Mouse (Mus musculus): Measurements from ENCODE around the gene Akap12. TPM values are rescaled to one million over a fixed set of nuclear protein-coding genes. Genes with fewer than 3 reads are reported as not detected.

Akap12 gene
- polyA plus RNA-seq, 1 experiment from 2014 or later, result 71.4 TPM

- Histone ChIP-seq H3K9ac (ENCODE audit: low read length) (no peak overlapping the region), H3K4me2 (ENCODE audit: low read depth, low read length) (no peak overlapping the region), H3K4me3 (replicated peaks; ENCODE audit: low read length) (no peak overlapping the region), H3K36me3 (ENCODE audit: control insufficient read depth, insufficient read depth, low read length) (no peaks in the 10 kb centered on the region; the same call in 1 of the 2 replicates), H3K4me1 (ENCODE audit: control insufficient read depth, insufficient read depth, low read length) (peaks cover 9% of the 10 kb centered on the region), H3K27me3 (ENCODE audit: control insufficient read depth, insufficient read depth, low read length) (no peaks in the 10 kb centered on the region), H3K27ac (ENCODE audit: low read length) (no peak overlapping the region), H3K9me3 (replicated peaks; ENCODE audit: control insufficient read depth, low read length) (no peaks in the 10 kb centered on the region)
- no peak for ATAC-seq (ENCODE audit: insufficient read depth, low FRiP score)
- WGBS, result 88% methylated on average over 10 of the region's 10 CpGs
Measured at GRCm38 (mm10) chr10:4275572-4275971, 9.4 kb downstream of the Akap12 start.

DNA sequence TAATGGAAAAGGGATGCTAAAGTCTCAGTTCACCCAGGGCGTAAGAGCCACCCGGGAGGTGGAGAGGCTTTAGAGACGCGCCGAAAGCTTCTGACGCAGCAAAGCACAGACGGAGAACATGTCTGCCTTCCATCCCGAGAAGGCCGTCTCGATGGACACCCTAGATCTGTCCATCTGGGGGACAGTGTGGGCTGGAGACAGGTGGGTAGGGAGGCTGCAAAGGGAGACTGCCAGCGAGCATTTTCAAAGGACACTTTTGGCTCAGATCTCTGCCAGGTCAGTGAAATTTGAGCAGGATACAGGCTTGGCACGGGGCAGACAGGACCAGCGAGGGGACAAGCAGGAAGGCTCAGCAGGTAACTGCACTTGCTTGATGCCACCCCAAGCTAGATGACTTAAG is 9.9 kb downstream of the Akap12 start:
- no peak for ATAC-seq (ENCODE audit: insufficient read depth, low FRiP score)
- 91% methylated on average over 13 of the region's 13 CpGs for WGBS
- Histone ChIP-seq H3K4me2 (ENCODE audit: low read depth, low read length) (no peak overlapping the region), H3K4me1 (ENCODE audit: control insufficient read depth, insufficient read depth, low read length) (peaks cover 9% of the 10 kb centered on the region), H3K27ac (ENCODE audit: low read length) (no peak overlapping the region), H3K9me3 (replicated peaks; ENCODE audit: control insufficient read depth, low read length) (no peaks in the 10 kb centered on the region), H3K9ac (ENCODE audit: low read length) (no peak overlapping the region), H3K27me3 (ENCODE audit: control insufficient read depth, insufficient read depth, low read length) (no peaks in the 10 kb centered on the region), H3K36me3 (ENCODE audit: control insufficient read depth, insufficient read depth, low read length) (no peaks in the 10 kb centered on the region), H3K4me3 (replicated peaks; ENCODE audit: low read length) (no peak overlapping the region)

DNA sequence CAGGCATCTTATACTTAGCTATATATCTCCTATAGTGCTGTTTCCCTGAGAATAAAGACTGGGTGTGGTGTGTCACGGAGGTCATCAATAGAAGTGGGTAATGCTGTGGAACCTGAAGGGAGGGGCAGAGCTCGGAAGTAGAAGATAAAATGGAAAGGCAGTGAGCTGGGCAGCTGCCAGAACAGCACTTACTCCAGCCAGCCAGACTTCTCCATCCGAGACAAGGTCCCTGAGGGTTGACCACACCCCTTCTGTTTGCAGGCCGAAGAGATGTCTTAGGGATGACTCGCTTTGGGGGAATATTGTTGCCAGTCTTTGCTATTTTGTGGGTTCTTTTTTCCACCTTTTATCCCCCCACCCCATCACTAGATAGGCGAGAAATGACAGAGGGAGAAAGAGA is 11.9 kb downstream of the Akap12 start:
- Histone ChIP-seq H3K9me3 (replicated peaks; ENCODE audit: control insufficient read depth, low read length) (no peaks in the 10 kb centered on the region), H3K4me2 (ENCODE audit: low read depth, low read length) (no peak overlapping the region), H3K27me3 (ENCODE audit: control insufficient read depth, insufficient read depth, low read length) (no peaks in the 10 kb centered on the region), H3K4me1 (ENCODE audit: control insufficient read depth, insufficient read depth, low read length) (peaks cover 9% of the 10 kb centered on the region), H3K36me3 (ENCODE audit: control insufficient read depth, insufficient read depth, low read length) (no peaks in the 10 kb centered on the region), H3K4me3 (replicated peaks; ENCODE audit: low read length) (no peak overlapping the region), H3K27ac (ENCODE audit: low read length) (no peak overlapping the region), H3K9ac (ENCODE audit: low read length) (no peak overlapping the region)
- 33% methylated on average over 6 of the region's 6 CpGs for WGBS
- ATAC-seq (ENCODE audit: insufficient read depth, low FRiP score), result peak; percentile 40; the same call in 1 of the 2 replicates

DNA sequence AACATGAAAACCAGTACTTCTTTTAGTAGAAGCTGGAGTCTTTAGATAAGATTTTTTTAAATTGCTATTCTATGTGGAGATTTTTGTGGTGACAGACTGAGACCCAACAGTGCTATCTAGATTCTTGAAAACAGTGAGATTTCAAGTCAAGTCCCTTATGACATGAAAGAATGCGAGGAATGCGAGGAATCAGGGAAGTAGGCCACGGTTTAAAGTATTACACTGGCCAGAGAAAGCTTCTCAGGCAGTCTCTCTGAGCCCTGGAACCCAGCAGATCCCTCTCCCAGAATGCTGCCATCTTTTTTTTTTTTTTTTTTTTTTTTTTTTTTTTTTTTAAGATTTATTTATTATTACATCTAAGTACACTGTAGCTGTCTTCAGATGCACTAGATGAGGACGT is 16.2 kb downstream of the Akap12 start:
- no peak for ATAC-seq (ENCODE audit: insufficient read depth, low FRiP score)
- H3K36me3 ChIP-seq (ENCODE audit: control insufficient read depth, insufficient read depth, low read length), result no peaks in the 10 kb centered on the region
- no peaks in the 10 kb centered on the region for H3K27me3 ChIP-seq (ENCODE audit: control insufficient read depth, insufficient read depth, low read length)
- no peaks in the 10 kb centered on the region for H3K9me3 ChIP-seq (replicated peaks; ENCODE audit: control insufficient read depth, low read length)
- no peak overlapping the region for H3K4me2 ChIP-seq (ENCODE audit: low read depth, low read length)
- no peak overlapping the region for H3K4me3 ChIP-seq (replicated peaks; ENCODE audit: low read length)
- WGBS, result 41% methylated on average over 4 of the region's 4 CpGs
- no peak overlapping the region for H3K27ac ChIP-seq (ENCODE audit: low read length)
- no peak overlapping the region for H3K9ac ChIP-seq (ENCODE audit: low read length)
- peaks cover 19% of the 10 kb centered on the region for H3K4me1 ChIP-seq (ENCODE audit: control insufficient read depth, insufficient read depth, low read length)

- ATAC-seq (ENCODE audit: insufficient read depth, low FRiP score), result no peak
- Histone ChIP-seq H3K27ac (ENCODE audit: low read length) (peak overlapping the region; percentile 79; the same call in 1 of the 2 replicates), H3K9me3 (replicated peaks; ENCODE audit: control insufficient read depth, low read length) (no peaks in the 10 kb centered on the region), H3K4me3 (replicated peaks; ENCODE audit: low read length) (no peak overlapping the region), H3K9ac (ENCODE audit: low read length) (no peak overlapping the region), H3K36me3 (ENCODE audit: control insufficient read depth, insufficient read depth, low read length) (no peaks in the 10 kb centered on the region), H3K4me1 (ENCODE audit: control insufficient read depth, insufficient read depth, low read length) (peaks cover 16% of the 10 kb centered on the region), H3K4me2 (ENCODE audit: low read depth, low read length) (no peak overlapping the region), H3K27me3 (ENCODE audit: control insufficient read depth, insufficient read depth, low read length) (no peaks in the 10 kb centered on the region)
- WGBS, result 72% methylated on average over 1 of the region's 1 CpGs
Measured at GRCm38 (mm10) chr10:4284781-4285180, 18.6 kb downstream of the Akap12 start.

- H3K4me3 ChIP-seq (replicated peaks; ENCODE audit: low read length), result no peak overlapping the region
- 31% methylated on average over 8 of the region's 8 CpGs for WGBS
- no peaks in the 10 kb centered on the region for H3K27me3 ChIP-seq (ENCODE audit: control insufficient read depth, insufficient read depth, low read length)
- H3K9me3 ChIP-seq (replicated peaks; ENCODE audit: control insufficient read depth, low read length), result no peaks in the 10 kb centered on the region
- 0 out of 2 replicates have a peak overlapping the region, but pooled peaks have one; percentile 9 for H3K4me2 ChIP-seq (ENCODE audit: low read depth, low read length)
- no peak for ATAC-seq (ENCODE audit: insufficient read depth, low FRiP score)
- peaks cover 22% of the 10 kb centered on the region for H3K4me1 ChIP-seq (ENCODE audit: control insufficient read depth, insufficient read depth, low read length)
- no peaks in the 10 kb centered on the region for H3K36me3 ChIP-seq (ENCODE audit: control insufficient read depth, insufficient read depth, low read length)
- H3K9ac ChIP-seq (ENCODE audit: low read length), result no peak overlapping the region
- peak overlapping the region; percentile 79 for H3K27ac ChIP-seq (ENCODE audit: low read length)
Measured at GRCm38 (mm10) chr10:4285752-4286151, 19.6 kb downstream of the Akap12 start.

DNA sequence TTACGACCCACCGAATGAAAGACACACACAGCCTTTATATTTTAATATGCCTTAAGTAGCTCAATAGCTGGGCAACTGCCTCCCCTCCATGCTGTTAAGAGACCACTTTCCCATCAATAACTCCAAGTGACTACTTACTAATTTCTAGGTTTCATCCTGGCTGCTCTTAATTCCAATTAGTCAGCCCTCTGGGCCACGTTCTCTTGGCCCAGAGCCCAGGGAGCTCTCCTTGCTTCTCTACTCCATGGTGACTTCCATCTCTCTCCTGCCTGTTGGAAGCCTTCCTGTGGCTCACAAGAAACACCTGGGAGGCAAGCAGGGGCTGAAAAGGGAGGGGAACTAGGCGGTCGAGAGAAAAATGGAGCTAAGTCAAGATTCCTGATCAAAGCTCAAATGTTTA is 23.0 kb downstream of the Akap12 start:
- no peak for ATAC-seq (ENCODE audit: insufficient read depth, low FRiP score)
- Histone ChIP-seq H3K27ac (ENCODE audit: low read length) (no peak overlapping the region), H3K9me3 (replicated peaks; ENCODE audit: control insufficient read depth, low read length) (no peaks in the 10 kb centered on the region), H3K4me2 (ENCODE audit: low read depth, low read length) (no peak overlapping the region), H3K27me3 (ENCODE audit: control insufficient read depth, insufficient read depth, low read length) (no peaks in the 10 kb centered on the region), H3K9ac (ENCODE audit: low read length) (no peak overlapping the region), H3K36me3 (ENCODE audit: control insufficient read depth, insufficient read depth, low read length) (no peaks in the 10 kb centered on the region), H3K4me3 (replicated peaks; ENCODE audit: low read length) (no peak overlapping the region), H3K4me1 (ENCODE audit: control insufficient read depth, insufficient read depth, low read length) (peaks cover 29% of the 10 kb centered on the region)
- WGBS, result 42% methylated on average over 5 of the region's 5 CpGs

- Histone ChIP-seq H3K36me3 (ENCODE audit: control insufficient read depth, insufficient read depth, low read length) (no peaks in the 10 kb centered on the region), H3K4me1 (ENCODE audit: control insufficient read depth, insufficient read depth, low read length) (peaks cover 29% of the 10 kb centered on the region), H3K9ac (ENCODE audit: low read length) (no peak overlapping the region), H3K4me2 (ENCODE audit: low read depth, low read length) (no peak overlapping the region), H3K27ac (ENCODE audit: low read length) (no peak overlapping the region), H3K4me3 (replicated peaks; ENCODE audit: low read length) (no peak overlapping the region), H3K27me3 (ENCODE audit: control insufficient read depth, insufficient read depth, low read length) (no peaks in the 10 kb centered on the region), H3K9me3 (replicated peaks; ENCODE audit: control insufficient read depth, low read length) (no peaks in the 10 kb centered on the region)
- 30% methylated on average over 3 of the region's 3 CpGs for WGBS
- ATAC-seq (ENCODE audit: insufficient read depth, low FRiP score), result no peak
Measured at GRCm38 (mm10) chr10:4289636-4290035, 23.5 kb downstream of the Akap12 start.

DNA sequence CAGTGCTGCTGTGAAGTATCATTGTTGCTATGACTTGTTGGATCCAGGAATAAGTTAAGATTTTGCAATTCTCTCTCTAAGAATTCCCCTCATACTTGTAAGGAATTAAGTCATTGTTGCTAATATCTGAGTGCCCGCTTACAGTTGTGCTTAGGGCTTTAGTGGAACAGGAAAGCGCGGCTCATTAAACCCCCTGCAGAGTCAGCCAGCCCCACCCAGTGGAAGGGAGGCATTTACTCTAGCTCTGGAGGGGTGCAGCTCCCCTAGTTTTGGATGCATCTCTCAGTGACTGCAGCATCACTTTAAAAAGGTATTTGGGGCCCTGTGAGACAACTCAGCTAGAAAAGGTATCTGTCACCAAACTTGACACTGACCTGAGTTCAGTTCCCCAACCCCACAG is 24.0 kb downstream of the Akap12 start:
- 39% methylated on average over 3 of the region's 3 CpGs for WGBS
- H3K4me1 ChIP-seq (ENCODE audit: control insufficient read depth, insufficient read depth, low read length), result peaks cover 29% of the 10 kb centered on the region
- no peaks in the 10 kb centered on the region for H3K9me3 ChIP-seq (replicated peaks; ENCODE audit: control insufficient read depth, low read length)
- no peaks in the 10 kb centered on the region for H3K27me3 ChIP-seq (ENCODE audit: control insufficient read depth, insufficient read depth, low read length)
- H3K27ac ChIP-seq (ENCODE audit: low read length), result no peak overlapping the region
- no peak for ATAC-seq (ENCODE audit: insufficient read depth, low FRiP score)
- no peak overlapping the region for H3K9ac ChIP-seq (ENCODE audit: low read length)
- no peak overlapping the region for H3K4me3 ChIP-seq (replicated peaks; ENCODE audit: low read length)
- no peak overlapping the region for H3K4me2 ChIP-seq (ENCODE audit: low read depth, low read length)
- no peaks in the 10 kb centered on the region for H3K36me3 ChIP-seq (ENCODE audit: control insufficient read depth, insufficient read depth, low read length)

DNA sequence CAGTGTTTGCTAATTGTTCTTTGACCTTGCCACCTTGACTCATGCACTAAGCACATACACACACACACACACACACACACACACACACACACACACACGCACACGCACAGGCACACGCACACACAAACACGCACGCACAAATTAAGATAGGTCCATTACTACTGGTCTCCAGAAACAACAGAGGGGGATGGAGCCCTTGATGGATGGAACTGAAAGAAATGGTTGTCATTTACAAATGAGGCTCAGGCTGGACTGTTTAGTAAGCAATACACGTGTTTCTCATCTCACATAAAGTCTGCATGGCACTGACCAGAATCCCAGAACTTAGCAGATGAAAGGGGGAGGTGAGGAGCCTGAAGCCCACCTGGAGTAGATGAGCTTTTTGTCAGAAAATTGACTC is 24.4 kb downstream of the Akap12 start:
- H3K4me1 ChIP-seq (ENCODE audit: control insufficient read depth, insufficient read depth, low read length), result peaks cover 28% of the 10 kb centered on the region
- no peak overlapping the region for H3K9ac ChIP-seq (ENCODE audit: low read length)
- no peak overlapping the region for H3K4me2 ChIP-seq (ENCODE audit: low read depth, low read length)
- H3K4me3 ChIP-seq (replicated peaks; ENCODE audit: low read length), result no peak overlapping the region
- no peaks in the 10 kb centered on the region for H3K9me3 ChIP-seq (replicated peaks; ENCODE audit: control insufficient read depth, low read length)
- H3K27ac ChIP-seq (ENCODE audit: low read length), result no peak overlapping the region
- ATAC-seq (ENCODE audit: insufficient read depth, low FRiP score), result no peak
- no peaks in the 10 kb centered on the region for H3K27me3 ChIP-seq (ENCODE audit: control insufficient read depth, insufficient read depth, low read length)
- no peaks in the 10 kb centered on the region for H3K36me3 ChIP-seq (ENCODE audit: control insufficient read depth, insufficient read depth, low read length)
- 81% methylated on average over 6 of the region's 6 CpGs for WGBS
